Mouse (Mus musculus) olfactory bulb, adult 2 months (tissue): ENCODE measurements around the gene Gm5485.

Experiments used
- CTCF ChIP-seq: fragments of 200-500 bp; IDR thresholded peaks from 2 replicates; pipeline ENCODE4 v1.5.1; 2012; ENCODE audit warnings: low read depth, mild to moderate bottlenecking, low read length, moderate library complexity; ENCODE audit not compliant: insufficient read depth
- POLR2A ChIP-seq: fragments of 200-500 bp; IDR thresholded peaks from 2 replicates; pipeline ENCODE4 v1.6.1; 2012; ENCODE audit warnings: mild to moderate bottlenecking, low read depth, low read length, moderate library complexity; ENCODE audit not compliant: insufficient read depth

DNA sequence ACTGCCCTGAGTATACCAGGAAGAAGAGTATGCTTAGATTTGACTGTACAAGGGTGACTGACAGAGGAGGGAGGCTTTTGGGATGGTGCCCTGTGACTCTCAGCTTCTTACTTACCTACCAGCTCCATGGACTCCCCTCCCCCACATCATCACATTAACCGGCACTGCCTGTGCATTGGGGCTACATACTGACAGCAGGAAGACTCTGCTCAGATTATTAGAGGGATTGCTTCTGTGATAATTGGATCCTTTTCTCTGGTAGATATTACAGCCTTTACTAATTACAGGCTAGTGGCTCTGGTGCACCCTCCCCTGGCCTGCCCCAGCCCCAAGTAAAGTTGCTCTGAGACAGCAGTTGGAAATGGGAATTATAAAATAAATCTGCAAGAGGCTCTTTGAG is 17.2 kb upstream of the Gm5485 start:
- no peak for TF ChIP-seq CTCF
- TF ChIP-seq POLR2A = no peak
